Mouse (Mus musculus): ENCODE measurements at regions not wholly inside any gene's neighbourhood (a gene's known extent, or its start where the extent isn't known, plus 50 kb on each side); places are given as distances from the start of the nearest gene placed in this dataset.

DNA sequence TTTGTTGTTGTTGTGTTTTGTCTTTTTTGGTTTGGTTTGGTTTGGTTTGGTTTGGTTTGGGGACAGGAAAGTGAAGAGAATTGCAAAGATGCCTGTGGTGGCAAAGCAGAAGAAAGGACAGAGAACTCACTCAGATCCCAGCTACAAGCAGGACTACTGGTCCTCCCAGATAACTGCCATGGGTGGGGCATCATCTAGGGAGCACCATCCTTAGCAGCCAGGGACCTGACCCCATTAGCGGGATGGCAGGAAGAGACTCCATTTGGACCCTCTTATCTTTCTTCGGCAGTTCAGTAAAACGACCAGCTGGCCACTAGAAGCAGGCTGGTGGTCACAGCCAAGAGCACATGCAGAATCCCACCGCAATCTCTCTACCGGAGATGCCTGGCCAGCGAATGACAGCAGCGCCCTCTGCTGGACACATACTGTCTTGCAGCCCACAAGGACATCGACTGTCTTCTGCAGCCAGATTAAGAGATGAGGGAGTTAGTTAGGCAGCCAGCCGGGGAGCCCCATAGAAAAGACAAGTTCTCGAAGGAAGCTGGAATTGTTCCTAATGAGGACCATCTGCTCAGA, 119.8 kb downstream of the Gm9195 start:
- DNase-seq, result peak; percentile 90

- no peak for DNase-seq
These were observed 130.7 kb downstream of the Gm9195 start for GRCm38 (mm10) chr14:72360829-72361520.

GRCm38 (mm10) chr14:72360181-72360580, 131.5 kb downstream of the Gm9195 start:
- DNase-seq, result no peak

DNA sequence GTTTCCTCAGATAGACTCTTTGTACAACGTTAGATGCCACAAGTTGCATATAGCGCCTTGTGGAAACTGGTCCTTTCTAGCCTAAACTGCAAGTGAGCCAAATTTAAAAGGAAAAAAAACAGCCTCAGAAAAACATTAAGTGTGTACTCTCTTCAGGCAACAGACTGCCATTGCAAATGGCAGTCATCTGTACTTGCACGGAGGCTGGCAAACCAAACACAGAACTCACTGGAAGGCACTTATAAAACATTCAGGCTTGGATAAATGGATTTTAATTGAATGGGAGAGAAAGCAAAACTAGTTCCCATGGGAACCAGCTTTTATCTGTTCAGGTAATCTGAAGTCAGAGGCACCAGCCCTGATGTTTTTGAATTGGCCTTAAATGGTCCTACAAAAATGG, 133.7 kb downstream of the Gm9195 start:
- DNase-seq, result no peak

GRCm38 (mm10) chr14:72342181-72342580, 149.5 kb downstream of the Gm9195 start:
- no peak for DNase-seq

DNA sequence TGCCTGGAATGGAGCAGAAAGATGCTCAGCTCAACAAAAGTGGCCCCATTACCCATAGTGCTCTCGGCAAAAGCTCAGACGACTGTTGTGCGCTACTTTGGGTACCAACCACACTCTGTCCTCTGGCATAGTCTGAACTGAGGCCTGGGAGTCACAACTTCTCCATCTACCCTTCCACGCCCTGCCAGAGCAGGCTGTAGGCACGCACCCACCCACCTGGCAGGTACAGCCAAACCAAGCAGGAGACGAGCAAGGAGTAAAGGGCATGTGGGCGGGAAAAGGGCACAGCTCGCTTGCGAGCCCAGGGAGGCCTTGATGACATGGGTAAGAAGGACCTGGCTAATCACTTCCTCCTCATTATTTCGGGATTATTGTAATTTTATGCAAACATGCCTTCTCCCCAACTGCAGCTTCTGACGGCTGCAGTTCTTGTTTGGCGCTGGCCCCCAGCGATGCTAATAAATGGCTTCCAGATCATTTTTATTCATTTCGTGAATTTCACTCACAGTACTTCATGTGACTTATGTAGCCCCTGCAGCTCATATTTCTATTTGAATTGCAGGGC, 150.0 kb downstream of the Gm9195 start:
- no peak for DNase-seq

DNA sequence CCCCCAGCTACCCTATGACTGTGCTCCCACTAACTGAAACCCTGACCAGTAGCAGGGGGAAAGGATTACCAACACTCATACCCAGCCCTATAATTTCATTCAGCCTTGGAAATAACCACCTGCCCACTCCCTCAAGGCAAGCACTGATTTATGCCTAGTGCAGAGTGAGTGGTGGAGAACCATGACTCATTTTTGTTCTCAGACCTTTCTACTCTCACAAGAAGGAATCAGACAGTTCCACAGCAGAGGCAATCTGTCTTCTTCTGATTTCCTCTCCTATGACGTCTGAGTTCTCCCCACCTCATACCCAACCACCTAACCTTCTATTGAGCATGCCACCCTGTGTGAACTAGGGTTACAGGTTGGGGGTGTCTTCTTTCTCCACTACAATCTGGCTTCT, 153.6 kb downstream of the Gm9195 start:
- DNase-seq, result no peak

GRCm38 (mm10) chr14:72303856-72304255, 187.8 kb downstream of the Gm9195 start:
- DNase-seq, result no peak

DNA sequence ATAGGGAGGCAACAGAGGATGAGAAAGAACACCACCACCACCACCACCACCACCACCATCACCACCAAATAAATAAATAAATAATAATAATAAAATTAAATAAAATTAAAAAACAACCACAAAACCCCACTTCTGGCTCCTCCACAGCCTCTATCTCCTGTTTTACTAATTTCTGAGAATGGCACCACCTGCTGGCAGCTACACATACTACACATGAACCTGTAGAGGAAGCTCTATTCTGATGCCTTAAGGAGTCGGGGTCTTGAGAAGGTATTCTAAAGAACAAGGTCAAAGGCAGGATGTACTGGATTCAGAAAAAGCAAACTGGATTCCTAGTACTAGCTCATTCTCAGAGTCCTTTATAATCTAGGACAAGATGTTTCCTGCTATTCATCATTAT, 191.6 kb downstream of the Gm9195 start:
- peak; percentile 54 for DNase-seq

DNA sequence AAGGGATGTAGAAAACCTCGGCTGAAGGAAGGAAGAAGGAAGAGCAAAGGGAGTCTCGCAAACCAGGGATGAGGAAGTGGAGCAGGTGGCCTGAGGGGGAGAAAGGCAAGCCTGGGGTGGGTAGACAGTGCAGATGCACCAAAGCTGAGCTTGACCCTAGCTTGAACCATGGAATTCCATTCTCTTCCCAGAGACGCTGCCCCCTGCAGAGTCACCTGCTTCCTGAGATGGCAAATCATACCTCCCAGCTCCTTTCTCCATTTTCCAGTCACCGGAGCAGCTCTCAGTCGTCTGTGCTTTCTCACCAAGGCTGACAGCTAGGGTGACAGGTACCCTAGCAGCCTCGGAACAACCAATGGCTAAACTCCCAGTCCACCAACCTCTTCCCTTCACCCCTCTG, 197.0 kb downstream of the Gm9195 start:
- no peak for DNase-seq

- no peak for DNase-seq
These were observed 197.8 kb downstream of the Gm9195 start for GRCm38 (mm10) chr14:72293677-72294387.

GRCm38 (mm10) chr14:72292656-72293299, 198.9 kb downstream of the Gm9195 start:
- DNase-seq, result no peak

DNA sequence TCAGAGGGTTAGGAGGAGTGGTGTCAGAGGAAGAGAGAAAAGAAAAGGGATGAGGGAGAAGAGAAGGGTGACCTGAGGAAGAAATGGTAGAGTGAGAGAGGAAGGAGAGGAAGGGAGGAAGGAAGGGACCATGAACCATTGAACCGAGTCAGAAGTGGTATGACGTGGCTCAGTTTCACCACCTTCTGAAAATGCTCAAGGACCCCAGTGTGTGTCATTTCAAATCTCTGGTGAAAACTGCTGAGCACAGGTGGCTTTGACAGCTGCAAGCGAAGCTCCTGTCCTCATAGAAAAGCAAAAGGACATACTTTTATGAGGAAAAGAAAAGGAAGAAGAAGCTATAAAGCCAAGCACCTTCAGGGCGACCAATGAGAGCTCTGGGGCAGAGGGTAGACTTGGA, 214.3 kb downstream of the Gm9195 start:
- no peak for DNase-seq

GRCm38 (mm10) chr14:72259255-72259654, 232.4 kb downstream of the Gm9195 start:
- DNase-seq, result peak; percentile 25

DNA sequence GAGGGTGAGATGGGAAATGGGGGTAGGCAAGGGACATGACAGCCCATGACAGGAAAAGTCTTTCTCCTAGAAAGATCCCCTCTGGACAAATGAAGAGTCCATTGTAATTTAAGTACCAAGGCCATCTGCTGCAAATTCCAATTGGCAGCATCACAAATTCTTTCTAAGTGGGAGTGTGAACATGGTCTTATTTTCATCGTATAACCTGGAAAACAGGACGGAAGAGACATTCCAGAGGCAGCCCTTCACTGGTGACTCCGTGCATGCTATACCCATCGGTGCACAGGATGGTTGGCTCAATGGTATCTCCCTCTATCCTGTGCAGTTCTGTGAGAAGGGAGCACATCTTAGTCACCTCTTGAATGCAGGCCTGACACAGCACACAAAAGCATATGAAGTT, 249.8 kb downstream of the Gm9195 start:
- no peak for DNase-seq

GRCm38 (mm10) chr14:72240272-72240671, 251.4 kb downstream of the Gm9195 start:
- no peak for DNase-seq

- DNase-seq, result no peak
These were observed 253.3 kb downstream of the Gm9195 start for GRCm38 (mm10) chr14:72238344-72238743.

DNA sequence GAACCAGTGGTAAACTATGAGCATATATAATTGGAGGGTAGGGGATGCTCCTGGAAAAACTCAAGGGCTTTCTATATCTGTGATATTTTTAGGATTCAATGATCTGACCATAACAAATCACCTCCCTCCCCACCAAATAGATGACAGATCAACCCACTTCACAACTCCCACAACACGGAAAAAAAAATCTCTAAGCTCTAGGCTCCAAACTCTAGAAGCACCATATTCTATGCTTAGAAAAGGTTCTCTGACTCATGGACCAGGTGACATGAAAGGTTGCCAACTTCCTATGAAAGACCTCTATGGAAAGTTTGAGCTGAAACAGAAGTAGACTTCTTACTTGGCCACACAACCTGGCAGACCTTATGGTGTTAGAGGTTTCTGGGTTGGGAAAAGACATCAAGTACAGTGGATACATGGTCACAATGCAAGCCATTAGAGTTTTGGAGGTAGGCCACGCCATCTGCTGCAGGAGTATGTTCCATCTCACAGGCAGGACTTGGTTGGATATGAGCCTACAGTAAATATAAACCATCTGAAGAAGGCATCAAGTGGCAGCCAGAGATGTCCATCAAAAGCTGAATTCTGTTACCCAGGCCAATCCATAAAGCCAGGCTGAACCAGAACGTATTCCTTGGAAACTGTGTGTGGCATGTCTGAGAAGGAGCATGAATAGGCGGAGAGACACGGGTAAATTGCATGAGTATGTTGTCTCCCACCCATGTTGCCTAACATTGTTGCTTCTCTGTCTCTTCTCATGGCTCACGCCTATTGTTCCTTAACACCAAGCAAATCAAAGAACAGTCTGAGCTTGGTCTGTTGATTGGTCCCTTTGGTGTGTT, 257.2 kb downstream of the Gm9195 start:
- DNase-seq, result no peak

- DNase-seq, result no peak
These were observed 263.8 kb downstream of the Gm9195 start for GRCm38 (mm10) chr14:72227853-72228252.

GRCm38 (mm10) chr14:72227441-72227840, 264.2 kb downstream of the Gm9195 start:
- DNase-seq, result no peak

- no peak for DNase-seq
These were observed 264.7 kb downstream of the Gm9195 start for GRCm38 (mm10) chr14:72226946-72227345.

GRCm38 (mm10) chr14:72222836-72223235, 268.8 kb downstream of the Gm9195 start:
- DNase-seq, result no peak

Measured in right cerebral cortex, postnatal 14 days (tissue).